9 mouse cellular contexts compared by ENCODE assay signal in genomic region chr11:101911855-101912579, GRCm38 (mm10). TPM values are rescaled to one million over a fixed set of nuclear protein-coding genes. Genes with fewer than 3 reads are reported as not detected.
A peak's percentile ranks its signal among the peaks of the same experiment; 100 is the strongest.
DNase-seq lines count a peak whose midpoint lies in the region; ATAC-seq lines count a peak whose summit lies in the region.
"Had no signal": no experiment of that assay in that cellular context is flagged by ENCODE, and none has a peak within 500 bp of the region (broad histone marks: within the 10 kb centered on the region; RNA-seq: fewer than 3 reads in every experiment).

No protein-coding gene starts in this region.

- H3K4me3 ChIP-seq in limb, embryonic 11.5 days (ENCODE audit: low read depth, low read length) = no peak overlapping the region
- no peak overlapping the region for H3K4me3 ChIP-seq in limb, embryonic 10.5 days
- no peak overlapping the region for H3K4me3 ChIP-seq in embryonic facial prominence, embryonic 11.5 days (ENCODE audit: low read depth, low read length)
- H3K4me3 ChIP-seq: stomach, embryonic 15.5 days had no signal

- no peaks in the 10 kb centered on the region; the same call in 1 of the 2 replicates for H3K27me3 ChIP-seq in limb, embryonic 11.5 days (ENCODE audit: control insufficient read depth, insufficient read depth, low read length)
- H3K27me3 ChIP-seq in limb, embryonic 10.5 days (ENCODE audit: low read depth, poor library complexity, severe bottlenecking) = peaks cover 24% of the 10 kb centered on the region
- H3K27me3 ChIP-seq in embryonic facial prominence, embryonic 11.5 days (ENCODE audit: control insufficient read depth, insufficient read depth, low read length) = no peaks in the 10 kb centered on the region

- H3K36me3 ChIP-seq in limb, embryonic 11.5 days (ENCODE audit: control insufficient read depth, insufficient read depth, low read length) = no peaks in the 10 kb centered on the region
- no peaks in the 10 kb centered on the region for H3K36me3 ChIP-seq in limb, embryonic 10.5 days
- H3K36me3 ChIP-seq in embryonic facial prominence, embryonic 11.5 days (replicated peaks; ENCODE audit: control insufficient read depth, insufficient read depth, low read depth, low read length) = no peaks in the 10 kb centered on the region
- H3K36me3 ChIP-seq: stomach, embryonic 15.5 days had no signal

- no peak overlapping the region for H3K9ac ChIP-seq in limb, embryonic 11.5 days (ENCODE audit: low read length)
- H3K9ac ChIP-seq in embryonic facial prominence, embryonic 11.5 days (replicated peaks; ENCODE audit: low read length) = no peak overlapping the region
- H3K9ac ChIP-seq: stomach, embryonic 15.5 days had no signal

- DNase-seq in adrenal gland, postnatal 14 days = peak; percentile 27
- DNase-seq in adrenal gland, postnatal 25 days = no peak
- DNase-seq in limb, embryonic 11.5 days (ENCODE audit: low spot score) = peak; percentile 70
- no peak for DNase-seq in limb, embryonic 10.5 days (ENCODE audit: low spot score)
- peak; percentile 49 for DNase-seq in embryonic facial prominence, embryonic 11.5 days (ENCODE audit: low spot score)
- peak; percentile 35 for DNase-seq in testis, postnatal 14 days (ENCODE audit: low spot score)
- no peak for DNase-seq in cerebellum, adult 9-10 months
- no peak for DNase-seq in urinary bladder, postnatal 10 days (ENCODE audit: low spot score)

- ATAC-seq in limb, embryonic 11.5 days (ENCODE audit: insufficient number of reproducible peaks, low FRiP score, low TSS enrichment, low read depth) = peak; percentile 62; the same call in 1 of the 2 replicates
- no peak for ATAC-seq in embryonic facial prominence, embryonic 11.5 days (replicated peaks; ENCODE audit: insufficient number of reproducible peaks, low FRiP score, low TSS enrichment, low read depth)

- 69% methylated on average over 4 of the region's 4 CpGs for WGBS in limb, embryonic 11.5 days
- WGBS in limb, embryonic 10.5 days = 66% methylated on average over 4 of the region's 4 CpGs
- WGBS in embryonic facial prominence, embryonic 11.5 days = 67% methylated on average over 4 of the region's 4 CpGs

- peaks cover 5% of the 10 kb centered on the region for H3K4me1 ChIP-seq in limb, embryonic 11.5 days (ENCODE audit: control insufficient read depth, insufficient read depth, low read length)
- peaks cover 19% of the 10 kb centered on the region; the same call in 1 of the 2 replicates for H3K4me1 ChIP-seq in limb, embryonic 10.5 days
- H3K4me1 ChIP-seq in embryonic facial prominence, embryonic 11.5 days (ENCODE audit: control insufficient read depth, insufficient read depth, low read length) = no peaks in the 10 kb centered on the region; the same call in 1 of the 2 replicates
- H3K4me1 ChIP-seq: stomach, embryonic 15.5 days had no signal

- no peaks in the 10 kb centered on the region for H3K9me3 ChIP-seq in limb, embryonic 11.5 days (ENCODE audit: control insufficient read depth, low read length)
- no peaks in the 10 kb centered on the region for H3K9me3 ChIP-seq in limb, embryonic 10.5 days (replicated peaks)
- H3K9me3 ChIP-seq in embryonic facial prominence, embryonic 11.5 days (replicated peaks; ENCODE audit: control insufficient read depth, low read length) = no peaks in the 10 kb centered on the region
- H3K9me3 ChIP-seq: stomach, embryonic 15.5 days had no signal

- H3K27ac ChIP-seq in limb, embryonic 11.5 days (replicated peaks; ENCODE audit: low read depth, low read length) = no peak overlapping the region
- no peak overlapping the region for H3K27ac ChIP-seq in limb, embryonic 10.5 days
- H3K27ac ChIP-seq in embryonic facial prominence, embryonic 11.5 days (replicated peaks; ENCODE audit: low read depth, low read length) = no peak overlapping the region
- H3K27ac ChIP-seq: stomach, embryonic 15.5 days had no signal

- no peak overlapping the region for H3K4me2 ChIP-seq in limb, embryonic 11.5 days (ENCODE audit: low read depth, severe bottlenecking)
- no peak overlapping the region for H3K4me2 ChIP-seq in embryonic facial prominence, embryonic 11.5 days (ENCODE audit: low read depth, low read length)
- H3K4me2 ChIP-seq: stomach, embryonic 15.5 days had no signal

RNA-seq across cellular contexts. Expression of gene Meox1, which starts 17.8 kb away (rescaled TPM):
- total RNA-seq in adrenal gland, postnatal 14 days (2021) = 8.4 and 9.2 TPM in 2 replicates
- total RNA-seq in adrenal gland, postnatal 25 days (2021) = 4.5 and 5.0 TPM in 2 replicates
- 10.7 and 12.6 TPM in 2 replicates for polyA plus RNA-seq in limb, embryonic 11.5 days (2014; fragmentation: Nextera tagmentation; extraction: Ambion mirVana)
- 11.2 and 12.1 TPM in 2 replicates for polyA plus RNA-seq in limb, embryonic 10.5 days (2016; fragmentation: Nextera tagmentation; extraction: Ambion mirVana)
- 4.9 and 6.0 TPM in 2 replicates for polyA plus RNA-seq in embryonic facial prominence, embryonic 11.5 days (2014; fragmentation: Nextera tagmentation; extraction: Ambion mirVana)

RNA-seq across cellular contexts. Expression of gene Sost, which starts 54.8 kb away (rescaled TPM):
- total RNA-seq in adrenal gland, postnatal 14 days (2021) = 1.6 TPM in 1 of 2 replicates, not detected in the other
- total RNA-seq in adrenal gland, postnatal 25 days (2021) = not detected in 2 replicates
- 0.41 and 0.43 TPM in 2 replicates for polyA plus RNA-seq in limb, embryonic 11.5 days (2014; fragmentation: Nextera tagmentation; extraction: Ambion mirVana)
- 1.6 and 1.9 TPM in 2 replicates for polyA plus RNA-seq in limb, embryonic 10.5 days (2016; fragmentation: Nextera tagmentation; extraction: Ambion mirVana)
- polyA plus RNA-seq in embryonic facial prominence, embryonic 11.5 days (2014; fragmentation: Nextera tagmentation; extraction: Ambion mirVana) = not detected in 2 replicates

Comparison
In these comparisons a context has a peak if more than half of its experiments do, and no peak if none do; other contexts are left out.
1. DNase-seq: peak in adrenal gland, postnatal 14 days (single experiment), limb, embryonic 11.5 days (single experiment), embryonic facial prominence, embryonic 11.5 days (single experiment) and testis, postnatal 14 days (single experiment); none in adrenal gland, postnatal 25 days (single experiment), limb, embryonic 10.5 days (single experiment), cerebellum, adult 9-10 months (single experiment) and urinary bladder, postnatal 10 days (single experiment).